Mouse (Mus musculus): Measurements from ENCODE around the gene Hist2h2ac.

- TF ChIP-seq EP300 (IDR thresholded peaks at IDR 0.05; ENCODE audit: low read depth) (no peak), CTCF (IDR thresholded peaks at IDR 0.05; ENCODE audit: low read depth) (no peak)
Observed at GRCm38 (mm10) chr3:96267541-96267940, 46.9 kb upstream of the Hist2h2ac start.

Measured in heart, postnatal 0 days (tissue).